Mouse (Mus musculus) heart, adult 11 months (tissue): ENCODE data around the gene Serpina6.
A peak's percentile ranks its signal among the peaks of the same experiment; 100 is the strongest.
"Not testable (repeated sequence)": the region's sequence is repeated elsewhere in the genome, so short reads cannot be mapped to it uniquely, and the experiment has no call there.

ENCODE experiments used
- DNase-seq: peaks from one replicate; pipeline ENCODE4 v3.0.0; 2022

Gene Serpina6

DNA sequence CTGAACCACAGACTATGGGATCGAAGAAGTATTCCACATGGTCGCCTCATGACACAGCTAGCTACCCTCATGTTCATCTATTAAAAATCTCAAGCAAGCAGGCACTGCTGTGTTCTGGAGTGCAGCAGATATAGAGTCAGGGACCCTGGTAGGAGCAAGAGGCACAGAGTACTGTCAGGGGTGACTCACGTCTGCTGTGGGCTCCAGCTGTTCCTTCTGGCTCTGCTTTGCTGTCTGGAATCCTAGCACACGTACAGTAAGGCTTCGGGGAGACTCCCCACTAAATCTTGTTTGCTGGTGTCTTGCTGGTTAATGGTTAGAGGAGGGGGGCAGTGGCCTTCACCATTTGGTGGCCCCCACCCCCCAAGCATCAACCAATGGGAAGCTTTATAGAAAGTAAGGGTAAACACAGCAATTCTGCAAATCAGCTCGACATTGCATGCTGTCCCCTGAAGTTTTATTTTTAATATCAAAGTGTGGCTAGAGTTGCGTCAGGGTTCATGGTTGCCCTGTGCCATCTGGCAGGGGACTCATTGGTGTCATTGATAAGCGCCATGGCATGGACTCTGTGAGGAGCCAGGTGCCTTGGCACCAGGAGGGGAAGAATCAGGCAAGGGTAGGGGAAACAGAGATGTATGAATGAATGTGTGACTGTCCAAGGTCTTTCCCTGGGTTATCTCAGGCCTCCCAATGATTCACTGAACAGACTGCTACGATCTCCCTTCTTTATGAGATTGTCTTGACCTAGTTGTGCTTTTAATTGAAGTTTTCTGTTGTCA, at the start of gene Serpina6:
Gene Serpina6 (minus strand): TSS at position 365 of the 779 bp plus-strand sequence.
- DNase-seq, result peak; percentile 89

DNA sequence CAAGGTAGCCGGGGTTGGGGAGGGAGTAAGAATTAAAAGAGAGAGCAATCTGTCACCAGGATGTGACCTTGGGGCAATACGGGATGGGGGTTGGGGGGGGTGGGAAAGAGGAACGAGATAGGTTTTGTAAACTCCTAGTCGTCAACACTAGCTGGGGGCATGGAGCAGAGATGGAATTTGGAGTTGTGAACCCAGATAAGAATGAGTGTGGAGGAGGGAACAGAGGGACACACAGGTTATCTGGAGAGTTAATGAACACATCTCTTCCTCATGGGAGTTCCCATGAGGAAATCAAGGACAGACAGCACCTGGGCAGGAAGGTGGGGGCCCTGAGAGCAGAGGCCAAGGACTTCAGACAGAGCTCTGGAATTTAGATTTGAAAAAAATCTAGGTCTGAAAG, 49.1 kb upstream of the Serpina6 start:
- DNase-seq, result no peak

DNA sequence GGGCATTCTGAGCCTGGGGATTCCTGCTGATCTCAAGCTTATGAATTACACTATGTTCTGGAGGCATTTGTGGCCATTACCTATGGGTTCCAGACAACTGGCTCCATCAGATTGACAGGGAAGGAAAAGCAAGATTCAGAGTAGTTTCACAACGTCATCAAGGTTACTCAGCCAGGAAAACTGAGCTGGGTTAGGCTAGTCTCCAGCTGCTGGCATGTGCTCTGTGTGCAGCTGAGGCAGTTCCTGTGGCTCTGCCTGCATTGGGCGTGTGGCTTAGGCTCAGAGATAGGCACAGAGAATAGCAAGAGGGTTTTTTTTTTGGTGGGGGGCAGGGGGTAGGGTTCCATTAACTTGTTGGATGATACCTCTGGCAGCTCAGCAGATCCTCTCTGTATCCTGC, 48.5 kb upstream of the Serpina6 start:
- DNase-seq, result no peak

DNA sequence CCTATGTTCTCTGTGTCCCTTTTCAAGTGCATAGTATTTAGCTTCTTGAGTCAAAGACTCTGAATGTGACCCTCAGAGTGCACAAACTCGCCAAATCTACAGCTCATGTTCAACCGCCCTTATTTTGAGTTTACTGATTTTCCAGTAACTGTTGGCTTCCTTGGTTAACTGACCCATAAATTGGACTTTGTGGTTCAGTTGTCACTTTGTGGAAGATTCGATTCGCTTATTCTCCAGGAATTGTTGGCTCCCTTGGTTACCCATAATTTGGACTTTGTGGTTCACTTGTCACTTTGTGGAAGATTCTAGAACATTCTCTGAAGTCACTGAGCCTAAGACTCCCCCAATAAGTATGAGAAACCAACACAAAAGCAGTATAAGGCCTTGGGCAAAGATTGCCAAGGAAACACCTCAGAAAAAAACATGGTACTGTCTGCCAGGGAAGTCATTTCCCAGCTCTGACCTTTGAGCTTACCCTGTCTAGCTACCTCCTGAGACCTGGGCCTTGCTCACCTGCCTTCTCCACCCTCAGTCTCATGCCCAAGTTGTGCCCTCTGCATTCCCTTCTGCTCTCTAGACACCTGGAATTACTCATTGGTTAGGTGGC, 43.2 kb upstream of the Serpina6 start:
- no peak for DNase-seq

DNA sequence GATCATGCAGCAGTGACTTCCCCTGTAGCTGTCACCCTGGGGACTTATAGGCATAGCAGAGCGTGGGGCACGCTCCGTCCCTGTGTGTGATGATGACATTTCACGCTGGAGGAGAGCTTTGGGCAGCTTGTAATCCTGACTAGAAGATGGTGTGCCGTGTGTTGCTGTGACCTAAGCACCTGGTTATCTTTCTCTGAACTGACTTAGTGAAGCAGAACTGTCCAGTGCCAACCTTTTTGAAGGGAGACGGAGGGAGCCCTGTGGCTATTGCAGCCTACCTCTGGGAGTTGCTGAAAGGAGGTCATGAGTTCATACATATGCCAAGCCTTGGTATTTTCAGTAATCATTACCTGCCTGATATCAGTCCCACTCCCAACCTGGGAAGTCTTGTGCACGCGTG, 38.4 kb upstream of the Serpina6 start, which contains the start of gene Serpina1f:
Gene Serpina1f (minus strand): TSS at position 101 of the 400 bp plus-strand sequence.
- DNase-seq, result no peak

DNA sequence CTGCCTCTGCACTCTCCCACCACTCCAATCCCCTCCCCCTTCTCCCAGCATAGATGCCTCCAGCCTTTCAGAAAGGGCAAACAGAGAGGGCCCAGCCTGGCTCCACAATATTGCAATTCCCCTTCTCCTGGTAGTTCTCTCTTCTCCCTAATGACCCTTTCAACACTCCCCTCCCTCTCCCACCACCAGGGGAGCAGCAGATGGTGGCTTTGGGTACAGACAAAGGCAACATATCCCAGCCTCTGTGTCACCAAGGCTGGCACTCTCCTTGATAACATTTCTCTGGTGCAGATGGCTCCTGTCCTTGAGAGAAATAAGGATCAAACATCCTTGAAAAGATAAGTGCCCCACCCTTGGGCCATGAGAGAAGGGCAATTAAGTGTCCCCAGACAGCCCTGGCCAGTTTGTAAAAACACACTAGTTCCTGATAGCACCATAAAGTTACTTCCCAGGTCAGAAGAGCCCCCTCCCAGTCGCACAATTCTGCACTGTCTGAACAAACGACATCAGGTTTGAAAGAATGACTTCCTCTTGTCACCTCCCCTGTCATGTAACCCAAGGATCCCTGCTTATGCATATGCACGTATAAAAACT, 31.3 kb upstream of the Serpina6 start:
- no peak for DNase-seq

DNA sequence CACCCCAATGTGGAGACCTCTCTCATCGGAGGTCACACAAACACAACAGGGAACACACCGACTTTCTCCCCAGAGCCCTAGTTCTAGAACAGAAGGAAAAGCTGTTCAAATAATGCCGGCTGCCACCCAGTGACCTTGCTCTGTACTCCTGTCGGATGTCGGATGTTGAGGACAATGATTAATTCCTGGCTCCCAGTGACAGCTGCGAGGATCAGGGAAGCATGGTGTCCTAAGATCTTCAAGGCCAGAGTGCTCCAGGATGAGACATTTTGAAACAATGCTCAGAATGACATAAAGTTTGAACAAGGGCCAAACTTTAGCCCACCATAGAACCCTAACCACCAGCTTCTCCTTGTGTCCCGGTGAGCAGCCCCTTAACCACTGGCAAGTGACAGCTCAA, 30.0 kb upstream of the Serpina6 start:
- no peak for DNase-seq

DNA sequence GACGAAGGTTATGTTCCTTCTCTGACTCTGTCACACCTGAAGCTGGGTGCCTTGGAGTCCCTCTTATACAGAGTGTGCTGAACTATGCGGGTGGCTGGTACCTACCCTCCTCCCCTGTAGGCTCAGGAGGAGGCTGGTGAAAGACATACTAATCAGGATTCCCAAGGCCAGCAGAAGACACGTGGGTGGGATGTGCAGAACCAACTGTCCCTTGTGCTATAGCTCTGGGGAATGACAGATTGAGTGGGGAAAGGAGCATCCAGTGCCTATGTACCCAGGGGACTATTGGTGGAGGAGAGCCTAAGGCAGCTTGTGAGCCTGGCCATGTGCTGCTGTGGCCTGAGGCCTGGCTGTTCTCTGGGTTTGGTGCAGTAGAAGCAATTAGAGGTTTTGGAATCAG, 29.0 kb upstream of the Serpina6 start:
- DNase-seq, result no peak

DNA sequence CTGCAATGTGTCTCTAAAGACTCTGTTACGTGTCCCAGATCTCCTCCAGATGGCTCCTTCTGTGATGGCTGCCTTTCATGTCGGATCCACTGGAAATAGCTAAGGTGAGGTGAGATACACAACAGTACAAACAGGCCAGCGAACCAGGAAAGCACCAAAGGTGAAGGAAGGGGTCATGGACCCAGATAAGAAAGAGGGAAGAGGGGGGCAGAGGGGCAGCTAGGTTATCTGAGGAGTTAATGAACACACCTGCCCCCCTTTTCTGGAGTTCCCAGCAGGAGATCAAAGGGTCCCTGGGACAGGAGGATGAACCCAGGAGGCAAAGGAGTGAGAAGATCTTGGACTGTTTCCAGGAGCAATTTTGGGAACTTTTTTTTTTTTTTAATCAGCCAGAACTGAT, 28.4 kb upstream of the Serpina6 start:
- no peak for DNase-seq

DNA sequence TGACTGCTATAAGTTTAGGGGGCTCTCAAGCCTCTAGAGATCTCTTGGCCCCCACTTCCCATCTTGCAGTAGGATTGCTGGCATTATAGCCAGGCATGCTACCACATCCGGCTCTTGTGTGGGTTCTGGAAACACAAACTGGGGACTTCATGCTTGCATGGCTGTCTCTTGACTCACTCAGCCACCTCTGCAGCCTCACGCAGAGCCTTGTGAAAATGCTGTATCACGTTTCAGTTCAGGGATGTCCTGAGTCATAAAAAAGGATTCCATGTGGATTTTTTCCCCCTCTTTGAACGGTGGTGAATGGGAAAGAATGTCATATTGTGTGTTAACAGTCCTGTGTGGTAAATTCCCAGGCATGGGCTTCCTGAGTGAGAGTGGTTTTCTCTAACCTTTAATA, 26.8 kb upstream of the Serpina6 start:
- peak; percentile 71 for DNase-seq

DNA sequence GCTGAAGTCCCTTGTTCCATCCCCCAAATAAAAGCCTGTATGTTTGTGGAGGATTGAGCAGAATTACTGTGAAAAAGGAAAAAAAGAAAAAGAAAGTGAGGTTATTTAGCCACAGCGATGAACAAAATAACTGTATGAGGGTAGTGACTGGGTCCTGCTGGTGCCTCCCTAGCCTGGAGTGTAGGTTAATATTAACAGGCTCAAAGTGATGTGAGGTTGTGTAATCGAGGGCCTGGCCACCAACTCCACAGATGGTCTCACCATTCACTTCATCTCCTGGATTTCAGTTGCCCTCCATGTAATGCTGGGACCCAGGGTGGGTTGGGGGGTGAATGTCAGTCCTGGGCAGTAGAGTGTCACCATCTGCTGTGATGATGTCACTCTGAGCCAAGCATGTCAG, 24.7 kb upstream of the Serpina6 start:
- no peak for DNase-seq

DNA sequence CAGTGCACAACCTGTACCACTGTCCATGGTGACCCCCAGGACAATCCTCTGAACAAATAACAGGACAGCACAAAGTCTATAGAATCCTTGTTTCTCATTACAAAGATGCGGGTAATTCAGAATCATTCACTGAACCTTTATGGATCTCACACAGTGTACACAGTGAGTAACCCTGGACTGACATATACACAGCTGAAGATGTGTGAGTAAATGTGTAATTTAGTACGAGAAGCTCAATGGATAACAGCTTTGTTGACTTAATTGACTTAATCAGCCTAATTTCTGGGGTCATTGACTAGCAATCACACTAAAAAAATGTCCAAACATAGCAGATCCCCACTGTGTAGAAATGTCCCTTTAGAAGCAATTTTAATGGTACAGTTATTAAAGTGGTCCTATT, 24.2 kb upstream of the Serpina6 start:
- peak; percentile 81 for DNase-seq

DNA sequence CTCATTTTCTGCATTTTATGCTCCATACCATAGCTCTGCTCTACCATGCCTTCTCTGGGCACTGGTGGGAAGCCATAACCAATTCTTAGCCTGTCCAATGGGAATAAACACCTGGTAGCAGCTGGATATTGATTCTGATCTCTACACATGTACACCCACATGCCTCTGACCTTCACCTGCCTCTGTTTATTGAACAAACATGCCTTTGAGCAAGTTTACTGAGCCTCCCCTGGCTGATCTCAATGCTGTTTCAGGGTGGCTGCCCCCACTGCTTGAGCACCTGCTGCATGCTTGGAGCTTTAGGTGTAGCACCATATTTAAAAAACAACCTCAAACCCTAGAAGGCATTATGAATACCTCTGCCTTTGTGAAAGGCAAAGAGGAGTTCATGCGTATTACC, 22.8 kb upstream of the Serpina6 start:
- not testable (repeated sequence) for DNase-seq

DNA sequence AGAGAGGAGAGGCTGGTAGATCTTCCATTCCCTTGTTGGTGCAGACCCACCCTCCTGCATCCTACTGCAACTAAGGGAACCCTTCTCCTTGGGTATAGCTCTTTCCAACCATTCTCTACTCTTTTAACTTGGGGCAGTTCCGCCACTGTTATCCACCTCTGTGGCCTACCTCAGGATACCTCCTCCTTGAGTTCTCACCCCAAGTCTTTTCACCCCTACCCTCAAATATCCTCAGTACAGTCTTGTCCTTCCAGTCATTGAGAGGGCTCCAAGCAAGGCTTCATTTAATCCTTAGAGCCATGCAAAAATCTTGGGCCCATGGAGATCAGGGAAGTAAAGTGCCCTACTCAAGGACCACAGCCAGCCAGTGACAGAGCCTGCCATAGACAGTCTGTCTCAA, 19.0 kb upstream of the Serpina6 start, which contains the start of gene Serpina16:
Gene Serpina16 (minus strand): TSS at position 101 of the 400 bp plus-strand sequence.
- no peak for DNase-seq

DNA sequence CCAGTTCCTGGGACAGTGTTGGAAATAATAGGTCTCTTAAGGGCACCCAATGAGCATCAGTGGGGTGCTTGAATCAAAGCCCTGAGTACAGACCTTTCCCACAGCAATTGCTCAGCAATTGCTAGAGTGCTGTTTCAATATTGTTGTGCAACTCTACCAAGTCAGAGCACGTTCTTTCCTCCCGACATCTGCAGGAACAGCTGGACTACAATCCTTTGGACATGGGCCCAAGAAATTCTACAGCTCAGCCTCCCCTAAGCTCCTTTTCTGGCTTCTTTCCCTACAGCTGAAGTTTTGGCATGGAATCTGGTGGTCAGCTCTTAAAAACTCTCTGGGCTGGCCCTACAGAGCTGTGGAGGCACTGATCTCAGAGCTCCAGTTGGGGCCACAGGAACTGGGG, 16.2 kb upstream of the Serpina6 start:
- DNase-seq, result peak; percentile 97

DNA sequence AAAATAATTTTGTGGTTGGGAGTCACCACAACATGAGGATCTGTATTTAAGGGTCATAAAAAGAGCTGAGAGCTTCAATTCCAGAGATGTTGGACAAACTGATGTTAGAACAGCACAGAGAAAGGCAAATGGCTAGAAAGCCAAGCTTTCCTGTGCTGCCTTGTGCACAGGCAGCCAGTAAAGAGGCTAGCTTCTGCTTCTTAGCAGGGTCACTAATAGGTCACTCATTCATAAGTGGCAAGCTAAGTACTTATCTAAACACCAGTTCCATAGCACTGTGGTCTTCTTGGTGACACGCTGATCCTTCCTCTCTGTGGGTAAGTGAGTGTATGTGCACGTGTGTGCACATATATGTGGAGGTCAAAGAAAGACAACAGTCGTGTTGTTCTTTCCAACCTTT, 14.5 kb upstream of the Serpina6 start:
- DNase-seq, result no peak

DNA sequence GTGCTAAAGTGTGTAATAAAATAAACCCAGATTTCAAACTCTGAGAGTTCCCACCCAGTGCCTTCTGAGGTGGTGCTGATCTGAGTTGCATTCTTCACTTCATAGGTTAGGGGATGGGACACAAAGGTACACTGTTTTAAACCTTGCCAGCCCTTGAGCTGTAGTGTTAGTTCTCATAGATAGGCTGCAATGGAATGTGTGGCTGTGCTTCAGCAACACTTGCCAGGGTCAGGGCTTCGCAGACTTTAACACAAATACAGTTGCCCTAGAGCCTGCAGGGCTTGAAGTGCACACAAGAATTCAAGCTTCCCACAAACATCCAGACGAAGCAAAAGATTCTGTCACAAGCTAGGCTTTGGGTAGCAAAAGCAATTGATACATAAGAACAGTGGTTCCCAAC, 14.0 kb upstream of the Serpina6 start:
- DNase-seq, result no peak

DNA sequence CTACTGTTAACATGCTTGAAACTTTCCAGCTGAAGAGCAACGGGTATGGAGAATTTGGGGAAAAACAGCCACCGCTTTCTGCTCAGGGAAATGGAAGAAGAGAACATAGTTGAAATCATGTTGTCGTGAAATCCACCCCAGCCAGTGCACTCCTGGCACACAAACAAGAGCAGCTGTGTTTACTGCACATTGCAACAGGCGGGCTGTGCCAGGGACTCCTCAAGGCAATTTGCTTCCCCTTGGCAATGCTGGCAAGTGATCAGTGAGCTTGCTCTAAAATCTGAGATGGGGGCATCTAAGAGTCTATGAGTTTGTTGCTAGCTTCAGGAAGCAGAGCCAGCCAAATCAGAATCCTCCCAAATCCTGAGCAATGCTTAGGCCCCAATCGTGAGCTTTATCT, 13.3 kb upstream of the Serpina6 start:
- DNase-seq, result peak; percentile 87

DNA sequence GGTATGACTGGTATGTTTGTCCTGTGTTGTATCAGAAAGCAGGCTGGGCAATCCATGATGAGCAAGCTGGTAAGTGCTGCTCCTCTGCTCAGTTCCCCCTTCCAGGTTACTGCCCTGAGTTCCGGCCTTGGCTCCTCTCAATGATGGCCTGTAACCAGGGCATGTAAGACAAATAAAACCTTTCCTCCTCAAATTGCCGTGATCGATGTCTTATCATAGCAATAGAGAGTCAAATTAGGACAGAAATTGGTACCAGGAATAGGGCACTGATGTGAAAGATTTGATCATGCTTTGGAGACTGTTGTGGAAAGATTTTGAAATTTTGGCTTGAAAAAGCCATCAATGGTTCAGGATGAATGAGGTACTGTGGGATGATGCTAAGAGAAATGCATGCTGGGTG, 8.3 kb upstream of the Serpina6 start:
- peak; percentile 42 for DNase-seq

DNA sequence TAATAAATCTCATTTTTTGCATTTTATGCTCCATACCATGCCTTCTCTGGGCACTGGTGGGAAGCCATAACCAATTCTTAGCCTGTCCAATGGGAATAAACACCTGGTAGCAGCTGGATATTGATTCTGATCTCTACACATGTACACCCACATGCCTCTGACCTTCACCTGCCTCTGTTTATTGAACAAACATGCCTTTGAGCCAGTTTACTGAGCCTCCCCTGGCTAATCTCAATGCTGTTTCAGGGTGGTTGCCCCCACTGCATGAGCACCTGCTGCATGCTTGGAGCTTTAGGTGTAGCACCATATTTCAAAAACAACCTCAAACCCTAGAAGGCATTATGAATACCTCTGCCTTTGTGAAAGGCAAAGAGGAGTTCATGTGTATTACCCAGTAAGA, 5.0 kb upstream of the Serpina6 start:
- DNase-seq, result peak; percentile 71

DNA sequence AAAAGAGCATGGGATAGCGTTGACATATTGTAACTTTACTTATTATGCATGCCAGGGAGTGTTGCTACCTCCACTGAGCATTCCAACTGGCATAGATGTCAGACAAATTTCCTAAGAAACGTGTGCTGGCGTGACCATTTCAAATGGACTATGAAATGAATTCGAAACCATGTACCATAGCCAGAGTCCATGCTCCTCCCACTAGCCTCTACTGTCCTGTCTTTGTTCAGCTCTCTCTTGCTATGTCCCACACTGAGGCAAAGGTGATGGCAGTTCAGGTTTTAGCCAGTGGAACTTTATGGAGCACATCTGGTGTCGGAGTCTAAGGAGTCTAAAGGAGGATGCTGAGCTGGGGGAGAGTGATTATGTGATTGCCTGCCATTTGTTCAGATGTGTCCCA, 3.1 kb upstream of the Serpina6 start:
- peak; percentile 67 for DNase-seq

DNA sequence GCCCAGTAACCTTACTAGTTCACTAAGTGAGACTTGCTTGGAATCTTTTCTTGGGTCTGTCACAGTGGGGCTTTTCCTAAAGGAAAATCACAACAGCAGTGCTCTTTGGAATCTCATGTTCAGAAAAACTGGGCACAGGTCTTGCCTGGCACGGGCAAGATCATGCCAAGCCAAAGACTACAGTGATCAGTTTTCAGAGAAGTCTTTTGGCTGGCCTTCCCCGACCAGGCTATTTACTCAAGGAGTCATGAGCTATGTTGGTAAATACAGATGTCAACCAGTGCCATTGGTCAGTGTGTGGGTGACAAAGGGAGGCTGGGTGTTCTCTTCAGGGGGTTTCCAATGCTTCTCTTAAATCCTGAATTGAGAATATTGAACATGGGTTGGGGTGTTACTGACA, 2.2 kb upstream of the Serpina6 start:
- DNase-seq, result peak; percentile 55

DNA sequence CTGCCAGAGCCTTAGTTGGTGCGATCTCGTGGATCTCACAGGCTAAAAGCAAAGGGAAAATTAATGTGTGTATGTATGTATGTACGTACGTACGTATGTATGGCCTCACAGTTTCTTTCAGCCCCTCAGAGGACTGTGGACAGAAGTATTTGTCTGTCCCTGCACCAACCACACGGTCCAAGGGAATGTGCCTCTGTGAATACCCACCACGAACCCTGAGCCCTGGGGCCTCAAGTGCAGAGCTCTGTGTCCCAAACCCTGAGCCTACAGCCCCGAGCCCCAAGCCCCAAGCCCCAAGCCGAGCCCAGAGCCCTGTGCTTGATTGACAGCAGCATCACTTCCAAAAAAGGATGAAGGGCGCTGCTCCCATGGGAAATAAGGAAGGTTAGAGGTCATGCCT, 979 bp upstream of the Serpina6 start:
- DNase-seq, result peak; percentile 75
